Mouse (Mus musculus): Measurements from ENCODE around the gene Dhx16.

Gene Dhx16

GRCm38 (mm10) chr17:35859835-35860234 is 19.8 kb upstream of the Dhx16 start:
- DNase-seq (ENCODE audit: low read depth, low spot score): no peak

- DNase-seq (ENCODE audit: low read depth, low spot score): no peak
These were observed 18.8 kb upstream of the Dhx16 start for GRCm38 (mm10) chr17:35860831-35861197.

- DNase-seq (ENCODE audit: low read depth, low spot score): peak; percentile 95
These were observed 18.3 kb upstream of the Dhx16 start, which contains the start of gene Nrm for GRCm38 (mm10) chr17:35861198-35861857. Gene Nrm (plus strand): TSS chr17:35861318.

DNA sequence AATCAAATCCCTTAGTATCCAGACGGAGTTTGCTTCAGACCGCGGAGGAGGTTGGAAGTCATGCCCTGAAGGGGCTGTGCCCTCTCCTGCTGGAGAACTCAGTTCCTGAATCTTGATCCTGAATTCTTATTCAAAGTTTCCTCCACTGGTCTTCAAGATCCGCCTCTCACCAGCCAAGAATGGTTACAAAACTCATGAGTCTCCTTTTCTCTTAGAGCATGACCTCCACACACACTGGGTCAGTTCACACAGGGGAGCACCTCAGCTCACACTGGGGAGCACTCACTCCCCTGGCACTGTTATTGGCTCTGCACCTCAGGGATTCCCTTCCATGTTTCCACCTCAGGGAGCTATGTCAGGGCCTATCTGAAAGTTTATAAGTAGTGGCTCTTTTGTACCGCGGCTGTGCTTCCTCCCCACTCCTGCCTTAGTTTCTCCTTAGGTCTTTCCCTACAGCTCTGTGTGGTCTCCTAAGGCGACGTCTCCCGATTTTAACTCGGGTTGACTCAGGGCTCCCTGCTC is 14.7 kb upstream of the Dhx16 start:
- peak; percentile 55 for DNase-seq (ENCODE audit: low read depth, low spot score)

GRCm38 (mm10) chr17:35865481-35866280 is 13.9 kb upstream of the Dhx16 start, which contains the start of gene Ppp1r18:
Gene Ppp1r18 (plus strand): TSS chr17:35865593.
- peak; percentile 88 for DNase-seq (ENCODE audit: low read depth, low spot score)

DNA sequence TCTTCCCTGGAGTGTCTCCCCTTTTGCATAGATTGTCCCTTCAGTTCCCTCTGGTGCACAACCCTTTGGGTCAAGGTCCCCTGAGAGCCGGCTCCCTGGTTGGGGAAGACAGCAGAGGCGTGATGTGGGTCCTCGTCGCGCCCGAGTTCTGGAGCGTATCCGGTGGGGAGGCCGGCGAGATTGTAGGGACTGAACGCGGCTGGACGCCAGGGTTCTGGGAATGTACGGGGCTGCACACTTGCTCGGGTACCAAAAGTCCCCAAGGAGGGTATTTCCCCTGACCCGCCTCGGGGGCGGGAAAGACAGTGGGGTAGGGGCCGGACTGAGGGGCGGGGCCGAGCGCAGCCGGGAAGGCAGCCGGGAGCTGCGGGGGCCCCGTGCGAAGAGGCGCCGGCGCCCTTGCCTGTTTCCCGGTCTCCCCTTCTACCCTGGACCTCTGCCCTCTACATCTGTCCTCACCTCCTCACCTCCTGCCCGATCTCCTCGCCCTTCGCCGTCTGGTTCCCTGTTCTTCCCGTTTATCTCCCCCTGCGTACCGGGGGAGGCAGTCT is 13.3 kb upstream of the Dhx16 start:
- peak; percentile 83 for DNase-seq (ENCODE audit: low read depth, low spot score)

- peak; percentile 49 for DNase-seq (ENCODE audit: low read depth, low spot score)
These were observed 12.4 kb upstream of the Dhx16 start for GRCm38 (mm10) chr17:35866911-35867890.

DNA sequence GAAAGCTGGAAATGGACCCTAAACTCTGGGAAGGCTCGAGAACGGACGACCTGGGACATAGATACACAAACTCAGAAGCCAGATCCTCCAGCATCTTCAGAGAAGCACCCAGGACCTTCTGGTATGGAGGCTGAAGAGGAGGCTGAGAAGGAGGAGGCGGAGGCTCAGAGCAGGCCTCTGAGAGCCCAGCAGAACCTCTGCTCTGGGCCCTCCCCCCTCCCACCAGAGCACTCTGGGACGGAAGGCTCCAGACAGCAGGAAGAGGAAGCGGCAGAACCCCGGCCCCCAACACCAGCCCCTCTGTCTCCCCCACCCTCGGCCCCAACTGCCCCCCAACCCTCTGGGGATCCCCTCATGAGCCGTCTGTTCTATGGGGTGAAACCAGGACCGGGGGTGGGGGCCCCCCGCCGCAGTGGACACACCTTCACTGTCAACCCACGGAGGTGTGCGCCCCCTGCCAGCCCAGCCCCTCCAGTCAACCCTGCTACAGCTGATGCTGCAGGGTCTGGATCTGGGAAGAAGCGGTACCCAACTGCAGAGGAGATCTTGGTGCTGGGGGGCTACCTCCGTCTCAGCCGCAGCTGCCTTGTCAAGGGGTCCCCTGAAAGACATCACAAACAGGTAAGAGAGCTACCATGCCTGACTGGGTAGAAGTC is 11.3 kb upstream of the Dhx16 start:
- peak; percentile 53 for DNase-seq (ENCODE audit: low read depth, low spot score)

GRCm38 (mm10) chr17:35868961-35869345 is 10.7 kb upstream of the Dhx16 start:
- peak; percentile 48 for DNase-seq (ENCODE audit: low read depth, low spot score)

DNA sequence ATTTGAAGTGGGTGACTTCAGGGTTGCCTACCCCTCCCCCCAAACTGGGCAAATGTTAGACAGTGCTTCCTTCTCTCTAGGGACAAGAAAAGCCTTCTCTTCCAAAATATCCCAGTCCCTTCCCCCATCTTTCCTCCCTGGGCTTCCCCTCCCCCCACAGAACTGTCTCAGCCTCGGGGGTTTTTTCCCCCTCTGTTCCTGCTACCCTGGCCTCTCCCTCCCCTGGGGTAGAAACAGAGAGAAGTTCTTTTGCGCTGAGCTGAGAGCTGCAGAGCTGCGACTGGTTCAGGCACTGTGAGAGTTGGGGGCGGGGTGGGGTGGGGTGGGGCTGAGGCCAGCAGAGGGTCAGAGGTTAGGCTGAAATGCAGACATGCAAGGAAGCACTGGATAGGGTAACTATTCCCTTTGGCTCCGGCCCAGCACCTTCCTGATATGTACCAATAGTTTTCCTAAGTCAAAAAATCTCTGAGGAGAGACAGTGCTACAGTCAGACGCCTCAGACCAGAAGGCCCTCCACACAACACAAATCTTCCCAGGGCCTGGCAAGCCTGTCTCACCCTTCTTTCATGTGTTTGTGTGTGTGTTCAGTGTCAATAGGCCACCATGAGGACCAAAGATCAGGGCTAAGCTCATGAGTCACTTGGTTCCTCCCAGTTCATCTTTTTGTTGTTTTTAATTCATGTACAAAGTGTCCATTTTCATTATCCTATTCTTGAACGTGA is 10.1 kb upstream of the Dhx16 start:
- DNase-seq (ENCODE audit: low read depth, low spot score): peak; percentile 91

DNA sequence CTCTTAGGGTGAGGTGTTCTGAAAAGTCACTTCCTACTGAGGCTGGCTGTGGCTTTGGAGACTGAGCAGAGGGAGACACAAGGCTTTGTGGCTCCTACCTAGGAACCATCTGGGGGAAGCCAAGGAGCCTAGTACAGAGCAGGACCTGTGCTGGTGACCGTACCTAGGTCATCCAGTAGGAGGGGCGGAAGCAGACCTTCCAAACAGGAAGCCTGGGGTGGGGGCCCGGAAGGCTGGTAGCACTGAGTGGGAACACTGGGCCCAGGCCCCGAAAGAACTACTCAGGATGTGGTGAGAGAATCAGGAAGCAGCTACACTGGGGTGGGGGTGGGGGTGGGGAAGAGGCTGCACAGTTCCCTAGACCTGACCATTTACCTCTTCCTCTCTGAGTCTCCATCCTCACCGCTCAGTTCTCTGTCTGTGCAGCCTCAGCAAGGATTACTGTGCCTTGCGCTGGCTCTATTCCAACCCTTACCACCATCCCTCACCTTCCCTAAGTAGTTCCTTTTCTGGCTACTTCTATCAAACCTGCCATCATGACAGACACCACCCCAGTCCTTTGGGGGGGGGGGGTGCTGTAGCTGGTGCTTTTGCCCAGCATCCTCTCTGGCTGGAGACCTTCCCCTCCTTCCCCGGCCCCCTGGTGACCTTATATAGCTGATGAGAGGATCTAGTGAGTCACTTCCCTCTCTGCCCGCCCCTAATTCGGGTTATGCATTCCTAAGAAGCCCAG is 9.3 kb upstream of the Dhx16 start:
- peak; percentile 93 for DNase-seq (ENCODE audit: low read depth, low spot score)

DNA sequence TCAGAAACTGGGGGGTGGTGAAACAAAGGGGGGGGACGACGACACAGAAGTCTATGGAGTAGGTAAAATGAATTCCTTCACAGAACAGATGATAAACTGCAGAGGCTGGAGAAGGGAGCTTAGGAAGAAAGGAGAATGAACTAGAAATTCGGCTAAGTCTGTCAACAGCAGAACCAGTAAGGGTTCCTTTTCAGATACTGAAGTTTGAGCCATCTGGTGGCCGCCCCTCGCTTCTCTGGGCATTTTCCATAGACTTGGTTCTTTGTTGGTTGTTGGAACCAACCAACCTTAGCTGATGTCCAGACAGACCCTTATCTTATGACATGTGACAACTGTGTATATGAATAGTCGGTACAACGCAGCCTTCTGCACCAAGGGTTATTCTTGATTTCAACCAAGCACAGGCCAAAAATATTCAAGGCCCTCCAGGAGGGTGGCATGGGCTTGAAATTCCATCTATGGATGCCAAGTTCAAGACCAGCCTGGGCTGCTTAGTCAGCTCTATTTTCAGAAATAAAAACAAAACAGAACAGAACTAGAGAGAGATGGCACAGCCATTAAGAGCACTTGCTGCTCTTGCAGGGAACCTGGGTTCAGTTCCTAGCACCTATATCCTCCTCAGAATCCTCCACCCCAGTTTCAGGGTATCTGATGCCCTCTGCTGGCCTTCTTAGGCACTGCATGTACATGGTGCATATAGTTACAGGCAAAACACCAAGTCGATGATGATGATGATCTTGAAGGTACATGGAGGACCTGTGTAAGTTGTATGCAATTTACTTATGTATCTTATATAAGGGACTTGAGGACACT is 8.5 kb upstream of the Dhx16 start:
- DNase-seq (ENCODE audit: low read depth, low spot score): peak; percentile 86

DNA sequence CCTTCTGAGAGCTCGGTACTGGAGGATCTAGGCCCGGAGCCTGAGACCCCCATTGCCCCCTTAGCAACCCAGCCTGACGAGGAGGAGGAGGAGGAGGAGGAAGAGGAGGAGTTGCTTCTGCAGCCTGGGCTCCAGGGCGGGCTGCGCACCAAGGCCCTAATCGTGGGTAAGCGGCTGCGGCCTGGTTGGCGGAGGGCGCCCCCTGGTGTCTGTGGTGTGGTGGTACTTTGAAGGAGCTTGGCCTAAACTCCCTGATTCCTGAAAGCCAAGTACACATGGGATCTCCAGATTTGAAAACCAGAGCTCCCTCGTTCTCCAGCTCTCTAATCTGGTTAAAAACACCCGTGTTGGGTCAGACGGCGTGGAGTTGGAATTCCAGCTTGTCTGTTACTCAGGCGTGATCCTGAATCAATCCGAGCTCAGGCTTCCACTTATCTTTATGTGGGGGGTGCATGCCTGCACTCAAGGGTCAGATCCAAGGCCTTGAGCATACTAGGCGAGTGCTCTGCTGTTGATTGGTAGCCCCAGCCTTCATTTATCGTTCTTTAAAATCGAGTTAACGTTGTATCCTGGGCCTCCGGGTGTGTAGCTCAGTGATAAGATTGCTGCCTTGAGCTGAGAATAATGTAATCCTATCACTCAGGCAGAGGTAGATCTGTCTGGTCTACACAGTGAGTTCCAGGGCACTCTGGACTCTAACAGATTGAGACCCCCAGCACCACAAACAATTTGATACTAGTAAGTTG is 5.7 kb upstream of the Dhx16 start:
- DNase-seq (ENCODE audit: low read depth, low spot score): peak; percentile 81

DNA sequence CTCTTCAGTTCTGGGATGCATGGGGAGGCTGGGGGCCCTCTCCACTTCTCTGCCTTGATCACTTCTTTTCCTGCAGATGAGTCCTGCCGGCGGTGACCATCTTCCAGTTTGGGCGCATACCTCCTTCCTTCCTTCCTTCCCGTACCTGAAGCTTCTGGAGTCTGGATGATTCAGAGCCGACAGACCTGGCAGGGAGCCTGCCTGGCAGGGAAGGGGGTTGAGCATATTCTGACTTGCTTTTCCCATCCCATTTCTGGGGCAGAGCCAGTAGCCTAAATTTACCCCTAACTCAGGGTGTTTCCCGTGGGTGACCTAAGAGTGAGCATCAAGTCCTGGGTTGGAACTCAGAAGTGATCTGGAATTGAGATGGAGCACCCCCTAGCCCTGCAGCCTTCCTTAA is 4.9 kb upstream of the Dhx16 start:
- DNase-seq (ENCODE audit: low read depth, low spot score): no peak

DNA sequence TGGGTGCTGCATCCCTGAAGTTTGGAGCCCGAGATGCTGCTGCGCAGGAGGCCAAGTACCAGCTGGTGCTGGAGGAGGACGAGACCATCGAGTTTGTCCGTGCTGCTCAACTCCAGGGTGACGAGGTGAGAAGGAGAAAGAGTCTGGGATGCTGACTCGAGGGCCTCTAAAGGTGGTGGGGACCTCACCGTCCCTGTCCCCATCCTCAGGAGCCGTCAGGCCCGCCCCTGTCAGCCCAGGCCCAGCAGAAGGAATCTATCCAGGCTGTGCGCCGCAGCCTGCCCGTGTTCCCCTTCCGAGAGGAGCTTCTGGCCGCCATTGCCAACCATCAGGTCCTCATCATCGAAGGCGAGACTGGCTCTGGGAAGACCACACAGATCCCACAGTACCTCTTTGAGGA is 3.3 kb downstream of the Dhx16 start:
- DNase-seq (ENCODE audit: low read depth, low spot score): no peak

- DNase-seq (ENCODE audit: low read depth, low spot score): no peak
These were observed 4.2 kb downstream of the Dhx16 start for GRCm38 (mm10) chr17:35883777-35884176.

DNA sequence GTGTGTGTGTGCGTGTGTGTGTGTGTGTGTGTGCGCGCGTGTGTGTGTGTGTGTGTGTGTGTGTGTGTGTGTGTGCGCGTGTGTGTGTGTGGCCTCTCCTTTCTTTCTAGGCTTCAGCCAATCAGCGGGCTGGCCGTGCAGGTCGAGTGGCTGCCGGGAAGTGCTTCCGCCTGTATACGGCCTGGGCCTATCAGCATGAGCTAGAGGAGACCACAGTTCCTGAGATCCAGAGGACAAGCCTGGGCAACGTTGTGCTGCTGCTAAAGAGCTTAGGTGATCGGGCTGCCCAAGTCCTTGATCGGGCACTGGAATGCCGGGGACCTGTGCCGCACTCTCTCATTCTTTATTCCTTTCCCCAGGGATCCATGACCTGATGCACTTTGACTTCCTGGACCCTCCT is 8.1 kb downstream of the Dhx16 start:
- peak; percentile 90 for DNase-seq (ENCODE audit: low read depth, low spot score)
